ENCODE assay signal across 10 mouse cellular contexts in genomic region chr13:97607221-97607723, GRCm38 (mm10).
DNase-seq lines count a peak whose midpoint lies in the region; ATAC-seq and TF ChIP-seq lines count a peak whose summit lies in the region.
"Had no signal": no experiment of that assay in that cellular context is flagged by ENCODE, and none has a peak within 500 bp of the region (broad histone marks: within the 10 kb centered on the region; RNA-seq: fewer than 3 reads in every experiment).

No protein-coding gene starts in this region.

- DNase-seq in liver, result peak; percentile 51
- peak; percentile 61 to 78 for DNase-seq in adrenal gland, postnatal 36 days
- peak; percentile 55 for DNase-seq in embryonic facial prominence, embryonic 11.5 days (ENCODE audit: low spot score)
- peak; percentile 95 for DNase-seq in kidney, postnatal 0 days (ENCODE audit: low spot score)
- peak; percentile 58 for DNase-seq in lung, adult 2 months
- DNase-seq in retina, embryonic 14.5 days (ENCODE audit: low spot score), result peak; percentile 77
- no peak for DNase-seq in urinary bladder, adult 2 months (ENCODE audit: low spot score)
- DNase-seq: liver, embryonic 13.5 days had no signal

- H3K9ac ChIP-seq in liver, embryonic 12.5 days, result no peak overlapping the region
- no peak overlapping the region for H3K9ac ChIP-seq in embryonic facial prominence, embryonic 11.5 days (replicated peaks; ENCODE audit: low read length)
- no peak overlapping the region for H3K9ac ChIP-seq in kidney, postnatal 0 days (ENCODE audit: low read depth, low read length)
- H3K9ac ChIP-seq: embryonic facial prominence, embryonic 13.5 days; liver, embryonic 13.5 days had no signal

- H3K4me2 ChIP-seq in liver, embryonic 12.5 days, result no peak overlapping the region
- H3K4me2 ChIP-seq in embryonic facial prominence, embryonic 11.5 days (ENCODE audit: low read depth, low read length), result no peak overlapping the region
- no peak overlapping the region for H3K4me2 ChIP-seq in kidney, postnatal 0 days (ENCODE audit: low read length)
- H3K4me2 ChIP-seq: embryonic facial prominence, embryonic 13.5 days; liver, embryonic 13.5 days had no signal

- no peaks in the 10 kb centered on the region for H3K4me1 ChIP-seq in liver, embryonic 12.5 days
- no peaks in the 10 kb centered on the region for H3K4me1 ChIP-seq in embryonic facial prominence, embryonic 11.5 days (ENCODE audit: control insufficient read depth, insufficient read depth, low read length)
- no peaks in the 10 kb centered on the region; the same call in none of the 2 replicates for H3K4me1 ChIP-seq in kidney, postnatal 0 days (replicated peaks; ENCODE audit: insufficient read depth, low read length)
- H3K4me1 ChIP-seq in lung, adult 2 months (ENCODE audit: control insufficient read depth, insufficient read depth, low read length), result no peaks in the 10 kb centered on the region

- H3K27ac ChIP-seq in liver, embryonic 12.5 days, result no peak overlapping the region
- H3K27ac ChIP-seq in embryonic facial prominence, embryonic 11.5 days (replicated peaks; ENCODE audit: low read depth, low read length), result no peak overlapping the region
- H3K27ac ChIP-seq in kidney, postnatal 0 days, result peak overlapping the region; percentile 6; the same call in 1 of the 2 replicates
- H3K27ac ChIP-seq: embryonic facial prominence, embryonic 13.5 days; liver, embryonic 13.5 days had no signal

- no peaks in the 10 kb centered on the region for H3K36me3 ChIP-seq in liver, embryonic 12.5 days
- no peaks in the 10 kb centered on the region for H3K36me3 ChIP-seq in embryonic facial prominence, embryonic 11.5 days (replicated peaks; ENCODE audit: control insufficient read depth, insufficient read depth, low read depth, low read length)
- H3K36me3 ChIP-seq in kidney, postnatal 0 days (ENCODE audit: insufficient read depth, low read length), result no peaks in the 10 kb centered on the region
- H3K36me3 ChIP-seq: embryonic facial prominence, embryonic 13.5 days; liver, embryonic 13.5 days had no signal

- 25% methylated on average over 11 of the region's 11 CpGs for WGBS in liver, embryonic 12.5 days (ENCODE audit: insufficient replicate concordance)
- WGBS in embryonic facial prominence, embryonic 11.5 days, result 42% methylated on average over 11 of the region's 11 CpGs
- 8% methylated on average over 11 of the region's 11 CpGs for WGBS in kidney, postnatal 0 days
- WGBS in lung, adult 2 months, result 59% methylated on average over 11 of the region's 11 CpGs

- no peak overlapping the region for H3K4me3 ChIP-seq in liver, embryonic 12.5 days
- no peak overlapping the region for H3K4me3 ChIP-seq in embryonic facial prominence, embryonic 11.5 days (ENCODE audit: low read depth, low read length)
- no peak overlapping the region for H3K4me3 ChIP-seq in kidney, postnatal 0 days (replicated peaks; ENCODE audit: low read depth, low read length)
- H3K4me3 ChIP-seq in lung, adult 2 months (replicated peaks; ENCODE audit: extremely low read depth, low read depth, low read length), result no peak overlapping the region
- H3K4me3 ChIP-seq: embryonic facial prominence, embryonic 13.5 days; liver, embryonic 13.5 days had no signal

- ATAC-seq in liver, embryonic 12.5 days, result no peak
- no peak for ATAC-seq in embryonic facial prominence, embryonic 11.5 days (replicated peaks; ENCODE audit: insufficient number of reproducible peaks, low FRiP score, low TSS enrichment, low read depth)
- peak; percentile 88 for ATAC-seq in kidney, postnatal 0 days (replicated peaks; ENCODE audit: low FRiP score, low read depth)

- H3K9me3 ChIP-seq in liver, embryonic 12.5 days (replicated peaks), result no peaks in the 10 kb centered on the region
- H3K9me3 ChIP-seq in embryonic facial prominence, embryonic 11.5 days (replicated peaks; ENCODE audit: control insufficient read depth, low read length), result no peaks in the 10 kb centered on the region
- H3K9me3 ChIP-seq in kidney, postnatal 0 days (replicated peaks; ENCODE audit: low read length), result no peaks in the 10 kb centered on the region
- H3K9me3 ChIP-seq: embryonic facial prominence, embryonic 13.5 days; liver, embryonic 13.5 days had no signal

- no peaks in the 10 kb centered on the region for H3K27me3 ChIP-seq in liver, embryonic 12.5 days (replicated peaks)
- H3K27me3 ChIP-seq in embryonic facial prominence, embryonic 11.5 days (ENCODE audit: control insufficient read depth, insufficient read depth, low read length), result no peaks in the 10 kb centered on the region
- no peaks in the 10 kb centered on the region for H3K27me3 ChIP-seq in kidney, postnatal 0 days (ENCODE audit: insufficient read depth, low read length)
- H3K27me3 ChIP-seq: embryonic facial prominence, embryonic 13.5 days; liver, embryonic 13.5 days had no signal

- peak; percentile 68 for TF ChIP-seq CTCF in kidney, postnatal 0 days (IDR thresholded peaks at IDR 0.05; ENCODE audit: low read depth)
- TF ChIP-seq CTCF in lung, adult 2 months (IDR thresholded peaks at IDR 0.05; ENCODE audit: insufficient read depth, low read length), result peak; percentile 75; the same call in 1 of the 2 replicates

- no peak for TF ChIP-seq POLR2A in lung, adult 2 months (IDR thresholded peaks at IDR 0.05; ENCODE audit: borderline replicate concordance, extremely low read depth, low read depth, low read length)
